Mouse (Mus musculus) mesoderm, embryonic 11.5 days (tissue): ENCODE results near the gene Tmem45a.
"Not testable (repeated sequence)": the region's sequence is repeated elsewhere in the genome, so short reads cannot be mapped to it uniquely, and the experiment has no call there.

Source experiments
- DNase-seq: peaks from one replicate; pipeline ENCODE4 v3.0.0-alpha.2; 2012; ENCODE audit warnings: low read depth, low spot score

The Tmem45a gene

GRCm38 (mm10) chr16:56885824-56886615, at the start of gene Tmem45a:
Tmem45a (minus strand) TSS chr16:56886166.
- DNase-seq, result peak; percentile 91

GRCm38 (mm10) chr16:56928023-56928422, 42.1 kb upstream of the Tmem45a start, which contains the start of gene Lnp1:
Lnp1 (minus strand) TSS chr16:56928061.
- DNase-seq, result no peak

GRCm38 (mm10) chr16:56920102-56920657, 34.2 kb upstream of the Tmem45a start:
- DNase-seq, result peak; percentile 75

GRCm38 (mm10) chr16:56917230-56917629, 31.3 kb upstream of the Tmem45a start:
- no peak for DNase-seq

- no peak for DNase-seq
These were observed 23.0 kb upstream of the Tmem45a start for GRCm38 (mm10) chr16:56908986-56909385.

GRCm38 (mm10) chr16:56902206-56902605, 16.2 kb upstream of the Tmem45a start:
- not testable (repeated sequence) for DNase-seq

- DNase-seq, result no peak
These were observed 5.6 kb upstream of the Tmem45a start for GRCm38 (mm10) chr16:56891583-56891982.

- DNase-seq, result no peak
These were observed 700 bp upstream of the Tmem45a start for GRCm38 (mm10) chr16:56886616-56887116.

GRCm38 (mm10) chr16:56884811-56885210, 1.2 kb downstream of the Tmem45a start:
- no peak for DNase-seq

- DNase-seq, result no peak
These were observed 12.6 kb downstream of the Tmem45a start for GRCm38 (mm10) chr16:56873410-56873809.

- no peak for DNase-seq
These were observed 15.5 kb downstream of the Tmem45a start for GRCm38 (mm10) chr16:56870458-56870857.

GRCm38 (mm10) chr16:56868361-56868760, 17.6 kb downstream of the Tmem45a start:
- DNase-seq, result no peak

- no peak for DNase-seq
These were observed 18.4 kb downstream of the Tmem45a start for GRCm38 (mm10) chr16:56867591-56867990.

- no peak for DNase-seq
These were observed 33.0 kb downstream of the Tmem45a start for GRCm38 (mm10) chr16:56852841-56853587.

GRCm38 (mm10) chr16:56842988-56843387, 43.0 kb downstream of the Tmem45a start:
- no peak for DNase-seq

GRCm38 (mm10) chr16:56833312-56833711, 52.7 kb downstream of the Tmem45a start:
- no peak for DNase-seq

- no peak for DNase-seq
These were observed 54.0 kb downstream of the Tmem45a start for GRCm38 (mm10) chr16:56831986-56832385.

GRCm38 (mm10) chr16:56801370-56802109, 84.4 kb downstream of the Tmem45a start:
- DNase-seq, result no peak

GRCm38 (mm10) chr16:56800946-56801345, 85.0 kb downstream of the Tmem45a start:
- DNase-seq, result no peak

GRCm38 (mm10) chr16:56800469-56800868, 85.5 kb downstream of the Tmem45a start:
- DNase-seq, result peak; percentile 22

GRCm38 (mm10) chr16:56799541-56800029, 86.4 kb downstream of the Tmem45a start:
- DNase-seq, result no peak
